Mouse (Mus musculus) kidney, postnatal 0 days (tissue): ENCODE results near the gene Fbxo48. TPM values are rescaled to one million over a fixed set of nuclear protein-coding genes. Genes with fewer than 3 reads are reported as not detected.
A peak's percentile ranks its signal among the peaks of the same experiment; 100 is the strongest.

ENCODE experiments used
- ATAC-seq: fragments of 200-750 bp; cut with Nextera tagmentation; replicated peaks from 2 replicates; pipeline ENCODE4 v1.8.0; 2017; ENCODE audit warnings: low read depth, moderate number of reproducible peaks, moderate TSS enrichment, moderate library complexity; ENCODE audit not compliant: low FRiP score
- DNase-seq: peaks from one replicate; pipeline ENCODE4 v3.0.0-alpha.2; 2016; ENCODE audit warnings: low spot score
- H3K27ac ChIP-seq: fragments of 300-500 bp; sonication (generic); 2 replicates; pipeline ENCODE4 v1.5.1; 2014; ENCODE audit warnings: mild to moderate bottlenecking
- H3K27me3 ChIP-seq: fragments of 300-500 bp; sonication (generic); 2 replicates; pipeline ENCODE4 v1.6.1; 2014; ENCODE audit warnings: low read length, mixed read lengths; ENCODE audit not compliant: insufficient read depth
- H3K36me3 ChIP-seq: fragments of 300-500 bp; sonication (generic); 2 replicates; pipeline ENCODE4 v1.6.1; 2014; ENCODE audit warnings: low read length, mixed read lengths; ENCODE audit not compliant: insufficient read depth
- H3K4me1 ChIP-seq: fragments of 300-500 bp; sonication (generic); replicated peaks from 2 replicates; pipeline ENCODE4 v1.6.1; 2014; ENCODE audit warnings: antibody characterized with exemption, low read length, mixed read lengths; ENCODE audit not compliant: insufficient read depth
- H3K4me2 ChIP-seq: fragments of 300-500 bp; sonication (generic); 2 replicates; pipeline ENCODE4 v1.6.1; 2014; ENCODE audit warnings: mild to moderate bottlenecking, low read length, moderate library complexity, mixed read lengths
- H3K4me3 ChIP-seq: fragments of 300-500 bp; sonication (generic); replicated peaks from 2 replicates; pipeline ENCODE4 v1.5.1; 2014; ENCODE audit warnings: low read depth, low read length
- H3K9ac ChIP-seq: fragments of 300-500 bp; sonication (generic); 2 replicates; pipeline ENCODE4 v1.6.1; 2014; ENCODE audit warnings: low read depth, low read length
- H3K9me3 ChIP-seq: fragments of 300-500 bp; sonication (generic); replicated peaks from 2 replicates; pipeline ENCODE4 v1.6.1; 2016; ENCODE audit warnings: low read length, inconsistent platforms, mixed read lengths
- CTCF ChIP-seq: IDR thresholded peaks from 2 replicates; pipeline ENCODE4 v1.5.1; 2016; ENCODE audit warnings: antibody characterized with exemption, low read depth, mild to moderate bottlenecking, moderate library complexity
- WGBS: fragments of 180-500 bp; shearing (Covaris S2); extraction: QIAGEN DNeasy Blood & Tissue Kit; methylation state at CpG from one replicate; pipeline ENCODE4 v1.1.7; 2014; 5-methylcytosine and 5-hydroxymethylcytosine counted together
- polyA plus RNA-seq: library from polyadenylated mRNA; unstranded; fragments of >200 nt; fragmentation: Nextera tagmentation; extraction: Ambion mirVana; gene quantifications from 2 replicates; pipeline ENCODE4 v1.2.1, GENCODE M21; 2015

Gene Fbxo48
- polyA plus RNA-seq, 1 experiment from 2014 or later: 0.42 TPM

- no peak for ATAC-seq
- no peak overlapping the region for H3K27ac ChIP-seq
- no peak for DNase-seq
- H3K36me3 ChIP-seq: no peaks in the 10 kb centered on the region
- TF ChIP-seq CTCF: no peak
- no peak overlapping the region for H3K4me2 ChIP-seq
- H3K9ac ChIP-seq: no peak overlapping the region
- H3K4me1 ChIP-seq: no peaks in the 10 kb centered on the region
- no peaks in the 10 kb centered on the region for H3K27me3 ChIP-seq
- no peaks in the 10 kb centered on the region for H3K9me3 ChIP-seq
- no peak overlapping the region for H3K4me3 ChIP-seq
Observed at GRCm38 (mm10) chr11:16997465-16997864, 46.3 kb downstream of the Fbxo48 start.

GRCm38 (mm10) chr11:16999387-16999786, 48.2 kb downstream of the Fbxo48 start:
- ATAC-seq (no peak), DNase-seq (no peak)
- no peak overlapping the region for H3K27ac ChIP-seq
- no peaks in the 10 kb centered on the region for H3K27me3 ChIP-seq
- no peaks in the 10 kb centered on the region for H3K9me3 ChIP-seq
- H3K4me3 ChIP-seq: no peak overlapping the region
- H3K9ac ChIP-seq: no peak overlapping the region
- TF ChIP-seq CTCF: no peak
- H3K4me2 ChIP-seq: no peak overlapping the region
- no peaks in the 10 kb centered on the region for H3K36me3 ChIP-seq
- WGBS: 82% methylated on average over 4 of the region's 4 CpGs
- no peaks in the 10 kb centered on the region for H3K4me1 ChIP-seq

GRCm38 (mm10) chr11:16999933-17000332, 48.8 kb downstream of the Fbxo48 start:
- Histone ChIP-seq H3K9ac (no peak overlapping the region), H3K27me3 (no peaks in the 10 kb centered on the region), H3K4me2 (no peak overlapping the region), H3K36me3 (no peaks in the 10 kb centered on the region), H3K4me3 (no peak overlapping the region), H3K4me1 (no peaks in the 10 kb centered on the region), H3K27ac (no peak overlapping the region), H3K9me3 (no peaks in the 10 kb centered on the region)
- DNase-seq (no peak), ATAC-seq (no peak)
- no peak for TF ChIP-seq CTCF

GRCm38 (mm10) chr11:17000353-17001334, 49.5 kb downstream of the Fbxo48 start:
- no peak for ATAC-seq
- TF ChIP-seq CTCF: no peak
- H3K4me3 ChIP-seq: no peak overlapping the region
- DNase-seq: peak; percentile 21
- no peak overlapping the region for H3K4me2 ChIP-seq
- no peaks in the 10 kb centered on the region for H3K4me1 ChIP-seq
- H3K9ac ChIP-seq: no peak overlapping the region
- WGBS: 60% methylated on average over 9 of the region's 9 CpGs
- H3K27me3 ChIP-seq: no peaks in the 10 kb centered on the region
- no peaks in the 10 kb centered on the region for H3K36me3 ChIP-seq
- no peak overlapping the region for H3K27ac ChIP-seq
- H3K9me3 ChIP-seq: no peaks in the 10 kb centered on the region

- ATAC-seq: no peak
- DNase-seq: no peak
- no peak for TF ChIP-seq CTCF
Observed at GRCm38 (mm10) chr11:17002739-17003373, 51.7 kb downstream of the Fbxo48 start.

GRCm38 (mm10) chr11:17003757-17004156, 52.6 kb downstream of the Fbxo48 start:
- TF ChIP-seq CTCF: no peak
- H3K9me3 ChIP-seq: no peaks in the 10 kb centered on the region
- H3K4me3 ChIP-seq: no peak overlapping the region
- WGBS: 78% methylated on average over 3 of the region's 3 CpGs
- H3K27me3 ChIP-seq: no peaks in the 10 kb centered on the region
- no peak overlapping the region for H3K4me2 ChIP-seq
- DNase-seq (no peak), ATAC-seq (no peak)
- H3K4me1 ChIP-seq: no peaks in the 10 kb centered on the region
- no peaks in the 10 kb centered on the region for H3K36me3 ChIP-seq
- H3K27ac ChIP-seq: no peak overlapping the region
- no peak overlapping the region for H3K9ac ChIP-seq

More at GRCm38 (mm10) chr11:17002739-17003373, 51.7 kb downstream of the Fbxo48 start:
- H3K4me2 ChIP-seq: no peak overlapping the region
- WGBS: 84% methylated on average over 7 of the region's 7 CpGs
- H3K36me3 ChIP-seq: no peaks in the 10 kb centered on the region
- no peak overlapping the region for H3K4me3 ChIP-seq
- H3K9me3 ChIP-seq: no peaks in the 10 kb centered on the region
- no peaks in the 10 kb centered on the region for H3K4me1 ChIP-seq
- no peak overlapping the region for H3K27ac ChIP-seq
- no peak overlapping the region for H3K9ac ChIP-seq
- no peaks in the 10 kb centered on the region for H3K27me3 ChIP-seq

Other genes with a start within 250 kb of the Fbxo48 start
- 4.1 and 4.6 TPM in 2 replicates for gene Egfr, start 199.2 kb upstream of the Fbxo48 start, polyA plus RNA-seq
- 26.7 and 27.1 TPM in 2 replicates for gene Cnrip1, start 100.2 kb downstream of the Fbxo48 start, polyA plus RNA-seq
- gene Plek, start 101.0 kb downstream of the Fbxo48 start, polyA plus RNA-seq: 1.2 and 1.4 TPM in 2 replicates
- 103 and 105 TPM in 2 replicates for gene Ppp3r1, start 207.9 kb downstream of the Fbxo48 start, polyA plus RNA-seq
- 23.2 and 24.0 TPM in 2 replicates for gene Wdr92, start 230.7 kb downstream of the Fbxo48 start, polyA plus RNA-seq